Mouse (Mus musculus) cerebellum, adult 8-10 months (tissue): ENCODE measurements around the gene Cmas.
A peak's percentile ranks its signal among the peaks of the same experiment; 100 is the strongest.

ENCODE experiments used
- DNase-seq: peaks from one replicate; pipeline ENCODE4 v3.0.0; 2022

Gene Cmas

DNA sequence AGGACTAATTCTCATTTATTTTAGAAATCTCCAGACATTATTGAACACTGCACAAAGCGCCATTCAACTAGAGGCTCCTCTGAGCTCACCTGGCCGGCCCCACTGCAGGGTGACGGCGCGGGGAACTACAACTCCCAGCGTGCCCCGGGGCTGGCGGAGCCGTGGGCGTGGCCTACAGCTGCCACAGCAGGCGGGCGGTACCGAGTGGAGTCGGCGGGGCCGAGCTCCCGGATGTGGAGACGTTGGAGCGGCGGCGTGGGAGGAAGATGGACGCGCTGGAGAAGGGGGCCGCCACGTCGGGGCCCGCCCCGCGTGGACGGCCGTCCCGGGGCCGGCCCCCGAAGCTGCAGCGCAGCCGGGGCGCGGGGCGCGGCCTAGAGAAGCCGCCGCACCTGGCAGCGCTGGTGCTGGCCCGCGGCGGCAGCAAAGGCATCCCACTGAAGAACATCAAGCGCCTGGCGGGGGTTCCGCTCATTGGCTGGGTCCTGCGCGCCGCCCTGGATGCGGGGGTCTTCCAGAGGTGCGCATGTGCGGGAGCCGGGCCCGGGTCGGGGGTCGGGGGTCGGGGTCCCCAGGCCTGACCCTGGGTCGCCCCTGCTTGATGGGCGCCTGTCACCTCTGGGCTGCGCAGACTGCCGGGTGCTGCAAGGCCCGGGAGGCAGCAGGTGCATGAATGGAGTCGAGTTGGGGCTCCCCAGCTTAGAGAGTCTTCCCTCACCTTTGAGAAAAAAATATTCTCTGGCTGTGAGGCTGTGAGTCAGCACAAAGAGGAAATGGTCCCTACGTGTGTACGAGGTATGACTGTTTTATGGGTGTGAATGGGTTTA, at the start of gene Cmas:
Gene Cmas, plus strand, starts transcription at position 180 of the 827 bp plus-strand sequence.
- DNase-seq: peak; percentile 88

GRCm38 (mm10) chr6:142706688-142707087, 49.8 kb upstream of the Cmas start:
- DNase-seq: no peak

DNA sequence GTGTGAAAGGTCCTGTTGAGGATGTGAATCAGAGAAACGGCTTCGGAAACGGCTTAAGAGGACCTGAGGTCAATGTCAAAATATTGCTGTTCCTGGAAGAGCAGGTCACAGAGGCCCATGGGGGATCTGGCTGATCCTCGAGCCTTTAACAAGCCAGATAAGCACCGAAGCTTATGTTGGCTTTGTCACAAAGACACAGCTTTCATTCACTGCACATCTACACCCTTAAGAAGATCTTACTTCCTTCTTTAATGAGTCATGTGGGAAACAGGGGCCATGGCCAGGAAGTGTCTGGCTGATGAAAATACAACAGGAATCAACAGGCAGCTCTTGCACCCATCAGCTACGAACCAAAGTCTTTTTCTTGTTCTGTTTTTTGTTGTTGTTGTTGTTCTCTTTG, 48.1 kb upstream of the Cmas start:
- no peak for DNase-seq

DNA sequence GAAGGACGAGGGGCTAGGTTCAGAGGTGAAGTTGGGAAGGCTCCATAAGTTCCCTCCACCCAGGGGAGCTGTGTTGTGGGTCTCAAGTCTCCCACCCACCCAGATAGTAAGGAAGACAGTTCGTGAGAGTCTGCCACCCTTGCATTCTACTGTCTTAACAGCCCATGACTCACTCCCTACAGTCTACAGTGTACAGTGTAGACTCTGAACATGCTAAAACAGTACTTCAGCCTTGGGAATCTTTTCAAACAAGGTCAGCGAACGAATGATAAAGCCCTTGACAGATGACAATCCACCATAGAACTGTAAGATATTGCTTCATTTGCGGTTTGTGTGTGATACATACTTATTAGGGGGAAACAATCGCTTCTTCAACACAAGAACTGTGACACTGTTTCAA, 45.8 kb upstream of the Cmas start:
- DNase-seq: no peak

- DNase-seq: no peak
Measured at GRCm38 (mm10) chr6:142711106-142711505, 45.4 kb upstream of the Cmas start.

- DNase-seq: no peak
Measured at GRCm38 (mm10) chr6:142715026-142715425, 41.5 kb upstream of the Cmas start.

- no peak for DNase-seq
Measured at GRCm38 (mm10) chr6:142717186-142717585, 39.3 kb upstream of the Cmas start.

DNA sequence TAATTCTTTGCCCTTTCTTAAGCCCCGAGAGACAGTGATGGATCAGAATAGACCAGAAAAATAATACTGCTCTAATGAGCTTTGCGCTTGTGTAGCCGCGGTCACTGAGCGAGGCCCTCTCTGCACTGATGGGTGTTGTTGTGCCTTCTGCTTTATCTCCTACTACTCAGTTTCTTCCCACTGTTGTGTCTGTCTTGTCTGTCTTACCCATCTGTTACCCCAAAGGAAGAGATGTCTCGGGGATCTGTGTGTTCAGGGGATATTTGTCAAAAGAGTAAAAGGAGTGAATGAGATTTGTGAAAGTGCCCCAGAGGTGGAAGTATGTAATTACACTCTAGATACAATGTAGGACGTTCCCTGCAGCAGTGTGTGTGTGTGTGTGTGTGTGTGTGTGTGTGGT, 38.3 kb upstream of the Cmas start:
- no peak for DNase-seq

- DNase-seq: no peak
Measured at GRCm38 (mm10) chr6:142720641-142721040, 35.8 kb upstream of the Cmas start.

GRCm38 (mm10) chr6:142721731-142722130, 34.8 kb upstream of the Cmas start:
- DNase-seq: no peak

GRCm38 (mm10) chr6:142726032-142726431, 30.5 kb upstream of the Cmas start:
- no peak for DNase-seq

GRCm38 (mm10) chr6:142732567-142733290, 23.8 kb upstream of the Cmas start:
- no peak for DNase-seq

DNA sequence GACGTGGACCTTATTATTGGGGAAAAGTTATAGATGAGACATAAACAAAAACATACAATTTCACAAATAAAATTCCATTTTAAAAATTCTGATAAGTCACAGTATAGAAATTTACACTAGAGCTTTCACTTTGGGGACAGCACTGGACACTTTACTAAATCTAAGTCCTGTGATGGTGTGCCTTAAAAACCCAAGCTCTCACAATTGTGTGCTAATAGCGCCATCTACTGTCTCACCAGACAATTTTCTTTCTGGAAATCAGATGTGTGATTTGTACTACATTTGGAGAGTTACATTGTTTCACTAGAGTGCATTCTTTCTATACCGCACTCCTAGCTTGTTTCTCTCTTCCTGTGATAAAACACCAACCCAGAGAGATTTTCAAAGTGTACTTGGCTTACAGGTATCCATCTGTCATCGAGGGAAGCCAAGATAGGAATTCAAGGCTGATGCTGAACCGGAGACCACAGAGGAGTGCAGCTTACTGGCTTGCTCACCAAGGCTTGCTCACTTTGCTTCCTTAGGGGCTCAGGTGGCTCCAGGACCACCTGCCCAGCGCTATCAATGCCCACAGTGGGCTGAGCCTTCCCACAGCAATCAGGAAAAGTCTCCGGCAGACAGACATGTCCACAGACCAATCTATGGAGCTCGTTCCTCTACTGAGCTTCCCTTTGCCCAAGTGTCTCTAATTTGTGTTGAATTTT, 21.0 kb upstream of the Cmas start:
- DNase-seq: peak; percentile 19

DNA sequence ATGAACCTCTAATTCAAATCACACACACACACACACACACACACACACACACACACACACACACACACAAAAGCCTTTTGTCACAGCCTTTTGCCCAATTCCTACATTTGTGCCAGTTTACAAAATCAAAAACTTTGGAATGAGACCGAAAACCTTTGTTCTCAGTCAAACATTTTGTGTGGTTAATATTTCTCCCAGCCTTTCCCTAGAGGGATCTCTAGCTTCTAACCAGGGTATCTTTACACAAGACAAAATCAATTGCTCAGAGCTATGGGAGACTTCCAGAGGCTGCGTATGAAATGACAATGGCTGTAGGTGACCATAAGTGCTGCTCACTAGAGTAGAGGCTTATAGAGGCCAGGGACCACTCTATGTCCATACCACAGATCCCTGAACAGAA, 18.3 kb upstream of the Cmas start:
- DNase-seq: no peak

GRCm38 (mm10) chr6:142738637-142739036, 17.8 kb upstream of the Cmas start:
- DNase-seq: no peak

GRCm38 (mm10) chr6:142741763-142742162, 14.7 kb upstream of the Cmas start:
- DNase-seq: no peak

GRCm38 (mm10) chr6:142743193-142743592, 13.3 kb upstream of the Cmas start:
- no peak for DNase-seq

- no peak for DNase-seq
Measured at GRCm38 (mm10) chr6:142745484-142745883, 11.0 kb upstream of the Cmas start.

DNA sequence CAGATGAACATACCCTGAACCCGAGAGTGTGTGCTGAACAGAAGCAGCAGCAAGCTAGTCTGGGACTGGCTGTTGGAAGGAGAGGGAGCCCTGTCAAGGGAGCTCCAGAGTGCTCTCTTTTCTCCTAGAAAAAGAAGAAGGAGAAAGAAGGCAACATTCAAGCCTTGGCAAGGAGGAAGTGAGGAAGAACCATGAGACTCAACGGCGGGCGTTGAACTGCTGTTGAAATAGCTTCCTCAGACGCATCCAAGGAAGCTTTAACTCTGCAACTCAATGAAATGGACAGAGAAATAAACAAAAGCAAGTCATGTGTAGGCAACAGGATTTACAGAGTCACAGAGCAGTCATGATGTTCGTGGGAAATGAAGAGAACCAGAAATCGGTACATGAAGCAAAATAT, 9.7 kb upstream of the Cmas start:
- DNase-seq: no peak

- no peak for DNase-seq
Measured at GRCm38 (mm10) chr6:142747165-142747564, 9.3 kb upstream of the Cmas start.

DNA sequence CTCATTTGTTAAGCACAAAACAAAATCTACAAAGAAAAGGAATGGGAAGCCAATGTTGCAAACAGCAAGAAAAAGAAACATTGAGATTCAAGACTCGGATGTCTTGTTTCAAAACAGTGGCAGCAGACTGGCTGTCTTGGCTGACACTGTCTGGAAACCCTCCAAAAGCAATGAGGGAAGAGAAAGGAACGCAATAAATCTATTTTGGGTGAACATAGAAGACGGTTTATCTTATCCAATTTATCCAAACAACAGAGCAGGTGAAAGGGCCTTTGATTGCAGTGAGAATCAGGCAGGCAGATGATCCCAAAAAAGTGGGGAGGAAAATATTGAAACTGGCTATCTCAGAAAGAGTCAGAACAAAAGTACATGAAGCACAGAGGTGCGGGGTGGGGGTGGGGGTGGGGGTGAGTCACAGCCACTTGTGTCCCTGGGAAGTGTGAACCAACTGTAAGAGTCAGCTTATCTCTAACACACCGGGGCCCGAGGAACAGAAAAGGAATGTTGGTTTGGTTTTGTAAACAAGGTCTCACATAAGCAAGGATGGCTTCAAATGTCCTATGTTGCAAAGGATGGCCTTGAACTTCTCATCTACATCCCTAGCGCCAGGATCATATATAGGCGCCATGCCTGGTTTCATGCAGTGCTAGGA, 8.3 kb upstream of the Cmas start:
- DNase-seq: no peak

DNA sequence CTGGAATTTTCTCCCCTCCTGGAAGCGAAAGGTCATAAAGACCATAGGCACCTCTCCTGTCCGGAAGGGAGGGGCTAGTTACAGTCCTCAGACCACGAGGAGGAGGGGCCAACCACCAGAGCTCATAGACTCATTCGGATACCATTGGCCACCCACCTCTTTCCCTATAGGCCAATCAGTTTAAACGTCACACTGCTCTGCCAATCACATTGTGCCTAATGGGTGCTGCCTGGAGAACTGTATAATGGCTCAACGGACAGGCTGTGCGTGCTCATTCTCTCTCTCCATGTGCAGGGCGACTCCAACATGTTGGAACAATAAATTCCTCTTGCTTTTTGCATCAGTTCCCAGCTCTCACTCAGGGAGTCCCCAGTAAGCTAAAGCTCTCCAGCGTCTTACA, 5.1 kb upstream of the Cmas start:
- no peak for DNase-seq
